Mouse (Mus musculus): ENCODE measurements at regions not wholly inside any gene's neighbourhood (a gene's known extent, or its start where the extent isn't known, plus 50 kb on each side); places are given as distances from the start of the nearest gene placed in this dataset.

GRCm38 (mm10) chr4:47698514-47698913 lies 224.1 kb downstream of the Sec61b start:
- no peaks in the 10 kb centered on the region for H3K27me3 ChIP-seq (ENCODE audit: control insufficient read depth, insufficient read depth, low read length)
- no peaks in the 10 kb centered on the region for H3K9me3 ChIP-seq (replicated peaks; ENCODE audit: control insufficient read depth, low read length)
- no peak overlapping the region for H3K4me2 ChIP-seq (ENCODE audit: low read depth, low read length)
- no peak overlapping the region for H3K9ac ChIP-seq (replicated peaks; ENCODE audit: low read depth, low read length)
- H3K36me3 ChIP-seq (replicated peaks; ENCODE audit: control insufficient read depth, insufficient read depth, low read length) = no peaks in the 10 kb centered on the region
- TF ChIP-seq EP300 (IDR thresholded peaks at IDR 0.05; ENCODE audit: low read depth) (no peak), CTCF (IDR thresholded peaks at IDR 0.05; ENCODE audit: low read depth) (no peak)
- H3K27ac ChIP-seq (ENCODE audit: low read depth) = no peak overlapping the region
- DNase-seq (ENCODE audit: low spot score) = no peak
- H3K4me1 ChIP-seq (ENCODE audit: control insufficient read depth, insufficient read depth) = no peaks in the 10 kb centered on the region
- H3K4me3 ChIP-seq (ENCODE audit: low read depth, low read length) = no peak overlapping the region
- WGBS = 55% methylated on average over 4 of the region's 4 CpGs
- ATAC-seq (ENCODE audit: insufficient read depth, low read depth) = no peak

DNA sequence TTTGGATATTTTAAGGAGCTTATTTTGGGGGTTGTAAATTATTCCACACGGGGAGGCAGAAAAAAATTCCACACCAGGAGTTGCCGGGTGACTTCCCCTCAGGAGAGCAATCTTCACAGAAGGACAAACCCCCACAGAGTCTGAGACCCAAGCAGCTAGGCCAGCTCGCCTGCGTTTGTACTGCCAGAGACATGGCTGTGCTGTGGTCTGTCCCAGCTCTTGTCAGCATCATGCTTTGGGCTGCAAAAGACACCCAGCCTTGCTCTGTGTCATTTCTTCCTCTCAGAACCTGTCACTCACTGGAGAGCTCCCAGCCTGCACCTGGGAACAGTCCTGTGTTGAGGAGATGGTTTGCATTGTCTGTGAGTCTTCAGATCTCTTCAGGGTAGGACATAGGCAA lies 224.5 kb downstream of the Sec61b start:
- 41% methylated on average over 4 of the region's 4 CpGs for WGBS

GRCm38 (mm10) chr4:47703501-47703900 lies 229.0 kb downstream of the Sec61b start:
- Histone ChIP-seq H3K9me3 (replicated peaks; ENCODE audit: control insufficient read depth, low read length) (no peaks in the 10 kb centered on the region), H3K27me3 (ENCODE audit: control insufficient read depth, insufficient read depth, low read length) (no peaks in the 10 kb centered on the region), H3K4me2 (ENCODE audit: low read depth, low read length) (no peak overlapping the region), H3K4me3 (ENCODE audit: low read depth, low read length) (no peak overlapping the region), H3K27ac (ENCODE audit: low read depth) (no peak overlapping the region), H3K9ac (replicated peaks; ENCODE audit: low read depth, low read length) (no peak overlapping the region), H3K36me3 (replicated peaks; ENCODE audit: control insufficient read depth, insufficient read depth, low read length) (no peaks in the 10 kb centered on the region), H3K4me1 (ENCODE audit: control insufficient read depth, insufficient read depth) (peaks cover 6% of the 10 kb centered on the region; the same call in 1 of the 2 replicates)
- DNase-seq (ENCODE audit: low spot score) (no peak), ATAC-seq (ENCODE audit: insufficient read depth, low read depth) (no peak)
- WGBS = 77% methylated on average over 2 of the region's 2 CpGs
- no peak for TF ChIP-seq CTCF (IDR thresholded peaks at IDR 0.05; ENCODE audit: low read depth)
- no peak for TF ChIP-seq EP300 (IDR thresholded peaks at IDR 0.05; ENCODE audit: low read depth)

More for the DNA sequence above, 224.5 kb downstream of the Sec61b start:
- no peaks in the 10 kb centered on the region for H3K36me3 ChIP-seq (replicated peaks; ENCODE audit: control insufficient read depth, insufficient read depth, low read length)
- no peak for ATAC-seq (ENCODE audit: insufficient read depth, low read depth)
- H3K4me2 ChIP-seq (ENCODE audit: low read depth, low read length) = no peak overlapping the region
- H3K4me3 ChIP-seq (ENCODE audit: low read depth, low read length) = no peak overlapping the region
- H3K9me3 ChIP-seq (replicated peaks; ENCODE audit: control insufficient read depth, low read length) = no peaks in the 10 kb centered on the region
- H3K27me3 ChIP-seq (ENCODE audit: control insufficient read depth, insufficient read depth, low read length) = no peaks in the 10 kb centered on the region
- H3K4me1 ChIP-seq (ENCODE audit: control insufficient read depth, insufficient read depth) = no peaks in the 10 kb centered on the region
- no peak for DNase-seq (ENCODE audit: low spot score)
- no peak overlapping the region for H3K27ac ChIP-seq (ENCODE audit: low read depth)
- TF ChIP-seq EP300 (IDR thresholded peaks at IDR 0.05; ENCODE audit: low read depth) (no peak), CTCF (IDR thresholded peaks at IDR 0.05; ENCODE audit: low read depth) (no peak)
- H3K9ac ChIP-seq (replicated peaks; ENCODE audit: low read depth, low read length) = no peak overlapping the region

DNA sequence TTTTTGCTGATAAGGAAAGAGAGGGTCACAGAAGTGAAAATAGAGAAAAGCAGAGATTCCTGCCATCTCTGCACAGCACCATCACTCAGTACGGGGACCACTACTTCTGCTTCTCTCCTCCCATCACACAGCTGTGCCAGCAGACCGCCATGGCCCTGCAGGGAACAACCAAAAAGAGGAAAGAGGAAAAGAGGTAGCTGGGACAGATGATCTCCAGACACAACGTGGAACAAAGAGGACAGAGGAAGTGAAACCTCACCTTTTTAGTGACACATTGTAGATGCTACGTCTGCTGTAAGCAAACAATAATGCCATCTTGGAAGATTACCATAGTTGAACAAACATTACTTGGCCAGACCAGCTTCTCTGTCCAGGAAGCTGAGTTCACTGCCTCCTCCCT lies 230.1 kb downstream of the Sec61b start:
- Histone ChIP-seq H3K9ac (replicated peaks; ENCODE audit: low read depth, low read length) (no peak overlapping the region), H3K9me3 (replicated peaks; ENCODE audit: control insufficient read depth, low read length) (no peaks in the 10 kb centered on the region), H3K4me3 (ENCODE audit: low read depth, low read length) (no peak overlapping the region), H3K36me3 (replicated peaks; ENCODE audit: control insufficient read depth, insufficient read depth, low read length) (no peaks in the 10 kb centered on the region), H3K4me1 (ENCODE audit: control insufficient read depth, insufficient read depth) (peaks cover 6% of the 10 kb centered on the region; the same call in 1 of the 2 replicates), H3K27ac (ENCODE audit: low read depth) (no peak overlapping the region), H3K4me2 (ENCODE audit: low read depth, low read length) (no peak overlapping the region), H3K27me3 (ENCODE audit: control insufficient read depth, insufficient read depth, low read length) (no peaks in the 10 kb centered on the region)
- TF ChIP-seq CTCF (IDR thresholded peaks at IDR 0.05; ENCODE audit: low read depth) = no peak
- no peak for TF ChIP-seq EP300 (IDR thresholded peaks at IDR 0.05; ENCODE audit: low read depth)
- ATAC-seq (ENCODE audit: insufficient read depth, low read depth) (no peak), DNase-seq (ENCODE audit: low spot score) (no peak)
- WGBS = 67% methylated on average over 4 of the region's 4 CpGs

DNA sequence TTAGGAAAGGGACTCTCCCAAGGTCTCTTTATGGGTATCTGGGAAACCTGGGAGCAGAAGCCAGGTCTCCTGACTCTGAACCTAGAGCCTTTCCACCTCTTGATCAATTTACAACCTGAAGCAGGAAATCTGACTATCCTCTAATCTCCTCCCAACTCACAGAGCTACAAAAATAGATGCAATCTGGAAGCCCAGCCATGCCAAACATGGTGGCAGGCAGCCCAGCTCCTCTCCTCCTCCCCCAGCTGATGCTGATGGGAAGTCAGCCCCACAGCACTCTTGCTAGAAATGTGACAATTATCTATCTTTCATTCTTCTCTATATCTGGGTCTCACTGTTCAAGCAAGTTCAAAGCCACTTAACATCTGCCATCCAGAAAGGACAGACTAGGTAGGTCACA lies 233.5 kb downstream of the Sec61b start:
- TF ChIP-seq CTCF (IDR thresholded peaks at IDR 0.05; ENCODE audit: low read depth) (no peak), EP300 (IDR thresholded peaks at IDR 0.05; ENCODE audit: low read depth) (no peak)
- no peak for DNase-seq (ENCODE audit: low spot score)

GRCm38 (mm10) chr4:47713387-47713786 lies 238.9 kb downstream of the Sec61b start:
- H3K27me3 ChIP-seq (ENCODE audit: control insufficient read depth, insufficient read depth, low read length) = no peaks in the 10 kb centered on the region
- H3K4me2 ChIP-seq (ENCODE audit: low read depth, low read length) = no peak overlapping the region
- H3K4me1 ChIP-seq (ENCODE audit: control insufficient read depth, insufficient read depth) = 0 out of 2 replicates have a peak, but pooled peaks cover 1% of the 10 kb centered on the region
- no peaks in the 10 kb centered on the region for H3K9me3 ChIP-seq (replicated peaks; ENCODE audit: control insufficient read depth, low read length)
- 22% methylated on average over 7 of the region's 7 CpGs for WGBS
- ATAC-seq (ENCODE audit: insufficient read depth, low read depth) (no peak), DNase-seq (ENCODE audit: low spot score) (no peak)
- no peak overlapping the region for H3K9ac ChIP-seq (replicated peaks; ENCODE audit: low read depth, low read length)
- H3K27ac ChIP-seq (ENCODE audit: low read depth) = no peak overlapping the region
- H3K4me3 ChIP-seq (ENCODE audit: low read depth, low read length) = no peak overlapping the region
- H3K36me3 ChIP-seq (replicated peaks; ENCODE audit: control insufficient read depth, insufficient read depth, low read length) = no peaks in the 10 kb centered on the region
- TF ChIP-seq EP300 (IDR thresholded peaks at IDR 0.05; ENCODE audit: low read depth) (no peak), CTCF (IDR thresholded peaks at IDR 0.05; ENCODE audit: low read depth) (no peak)

More for the DNA sequence above, 233.5 kb downstream of the Sec61b start:
- Histone ChIP-seq H3K27me3 (ENCODE audit: control insufficient read depth, insufficient read depth, low read length) (no peaks in the 10 kb centered on the region), H3K27ac (ENCODE audit: low read depth) (no peak overlapping the region), H3K4me3 (ENCODE audit: low read depth, low read length) (no peak overlapping the region), H3K4me1 (ENCODE audit: control insufficient read depth, insufficient read depth) (peaks cover 6% of the 10 kb centered on the region; the same call in 1 of the 2 replicates), H3K9ac (replicated peaks; ENCODE audit: low read depth, low read length) (no peak overlapping the region), H3K4me2 (ENCODE audit: low read depth, low read length) (no peak overlapping the region), H3K9me3 (replicated peaks; ENCODE audit: control insufficient read depth, low read length) (no peaks in the 10 kb centered on the region), H3K36me3 (replicated peaks; ENCODE audit: control insufficient read depth, insufficient read depth, low read length) (no peaks in the 10 kb centered on the region)
- ATAC-seq (ENCODE audit: insufficient read depth, low read depth) = no peak

All from heart, postnatal 0 days (tissue).